Mouse (Mus musculus) hindbrain, embryonic 12.5 days (tissue): ENCODE measurements at regions not wholly inside any gene's neighbourhood (a gene's known extent, or its start where the extent isn't known, plus 50 kb on each side); places are given as distances from the start of the nearest gene placed in this dataset.

Experiments
- ATAC-seq: fragments of 200-750 bp; cut with Nextera tagmentation; 2 replicates; pipeline ENCODE4 v1.8.0; 2017; ENCODE audit warnings: moderate TSS enrichment; ENCODE audit not compliant: low FRiP score
- H3K27ac ChIP-seq: fragments of 300-500 bp; sonication (generic); 2 replicates; pipeline ENCODE4 v1.5.1; 2016; ENCODE audit warnings: mild to moderate bottlenecking
- H3K27me3 ChIP-seq: fragments of 300-500 bp; sonication (generic); 2 replicates; pipeline ENCODE4 v1.6.1; 2016; ENCODE audit warnings: mild to moderate bottlenecking
- H3K36me3 ChIP-seq: fragments of 300-500 bp; sonication (generic); 2 replicates; pipeline ENCODE4 v1.6.1; 2016; ENCODE audit warnings: mild to moderate bottlenecking
- H3K4me1 ChIP-seq: fragments of 300-500 bp; sonication (generic); 2 replicates; pipeline ENCODE4 v1.6.1; 2016
- H3K4me2 ChIP-seq: fragments of 300-500 bp; sonication (generic); replicated peaks from 2 replicates; pipeline ENCODE4 v1.6.1; 2016; ENCODE audit warnings: mild to moderate bottlenecking
- H3K4me3 ChIP-seq: fragments of 300-500 bp; sonication (generic); 2 replicates; pipeline ENCODE4 v1.5.1; 2016; ENCODE audit warnings: mild to moderate bottlenecking
- H3K9ac ChIP-seq: fragments of 300-500 bp; sonication (generic); 2 replicates; pipeline ENCODE4 v1.6.1; 2016; ENCODE audit warnings: mild to moderate bottlenecking, moderate library complexity
- H3K9me3 ChIP-seq: fragments of 300-500 bp; sonication (generic); replicated peaks from 2 replicates; pipeline ENCODE4 v1.6.1; 2016; ENCODE audit warnings: mild to moderate bottlenecking
- WGBS: fragments of 180-500 bp; shearing (Covaris S2); methylation state at CpG from one replicate; pipeline ENCODE4 v1.1.7; 2016; 5-methylcytosine and 5-hydroxymethylcytosine counted together

DNA sequence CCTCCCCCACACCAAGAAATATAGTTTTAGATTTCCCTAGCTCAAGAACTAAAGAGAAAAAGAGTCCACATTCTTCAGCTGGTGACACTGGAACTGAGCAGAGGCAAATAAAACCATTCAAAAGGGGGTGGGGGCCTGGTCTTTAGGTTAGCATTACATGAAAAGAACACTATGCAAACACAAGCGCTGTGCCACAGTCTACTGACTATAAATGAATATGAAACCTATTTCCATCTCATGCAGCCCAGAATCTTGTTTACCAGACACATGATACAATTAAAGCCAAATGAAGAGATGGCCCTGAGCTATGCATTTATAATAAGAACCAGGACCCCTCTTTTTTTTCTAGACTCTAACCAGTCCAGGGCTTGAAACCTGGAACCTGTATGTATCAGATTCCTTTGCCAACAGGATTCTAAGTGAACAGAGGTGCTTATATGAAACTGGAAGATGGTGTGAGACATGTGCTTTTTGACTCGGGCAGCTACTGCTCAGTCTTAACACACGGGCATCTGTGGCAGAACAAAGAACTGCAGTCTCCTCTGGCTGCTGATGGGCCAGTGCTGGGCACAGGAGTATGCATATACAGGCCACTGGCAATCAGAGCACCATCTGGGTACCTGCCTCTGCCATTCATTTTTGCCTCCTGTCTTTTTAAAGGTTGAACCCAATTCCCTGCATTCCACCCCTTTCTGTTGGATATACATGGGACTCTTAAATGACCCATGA, 308.5 kb downstream of the Sox4 start:
- H3K4me3 ChIP-seq, result no peak overlapping the region
- no peak overlapping the region; the same call in 1 of the 2 replicates for H3K27ac ChIP-seq
- H3K27me3 ChIP-seq, result no peaks in the 10 kb centered on the region
- WGBS, result 68% methylated on average over 3 of the region's 3 CpGs
- H3K9me3 ChIP-seq, result no peaks in the 10 kb centered on the region
- no peak overlapping the region for H3K9ac ChIP-seq
- H3K4me1 ChIP-seq, result peaks cover 3% of the 10 kb centered on the region; the same call in 1 of the 2 replicates
- no peak for ATAC-seq
- no peaks in the 10 kb centered on the region for H3K36me3 ChIP-seq
- no peak overlapping the region for H3K4me2 ChIP-seq

DNA sequence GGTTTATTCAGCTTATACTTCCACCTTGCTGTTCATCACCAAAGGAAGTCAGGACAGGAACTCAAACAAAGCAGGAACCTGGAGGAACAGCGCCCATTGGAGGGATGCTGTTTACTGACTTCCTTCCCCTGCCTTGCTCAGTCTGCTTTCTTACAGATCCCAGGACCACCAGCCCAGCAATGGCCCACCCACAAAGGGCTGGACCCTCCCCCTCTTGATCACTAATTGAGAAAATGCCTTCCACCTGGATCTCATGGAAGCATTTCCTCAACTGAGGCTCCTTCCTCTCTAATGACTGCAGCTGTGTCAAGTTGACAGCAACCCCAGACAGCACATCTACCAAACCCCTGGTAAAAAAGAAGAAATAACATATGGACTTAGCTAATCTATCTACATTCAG, 312.7 kb downstream of the Sox4 start:
- H3K36me3 ChIP-seq, result 0 out of 2 replicates have a peak, but pooled peaks cover 3% of the 10 kb centered on the region
- H3K9ac ChIP-seq, result no peak overlapping the region
- H3K27ac ChIP-seq, result no peak overlapping the region
- H3K9me3 ChIP-seq, result no peaks in the 10 kb centered on the region
- H3K4me2 ChIP-seq, result no peak overlapping the region
- WGBS, result 68% methylated on average over 1 of the region's 1 CpGs
- no peaks in the 10 kb centered on the region for H3K27me3 ChIP-seq
- no peak overlapping the region for H3K4me3 ChIP-seq
- ATAC-seq, result no peak
- H3K4me1 ChIP-seq, result peaks cover 4% of the 10 kb centered on the region

DNA sequence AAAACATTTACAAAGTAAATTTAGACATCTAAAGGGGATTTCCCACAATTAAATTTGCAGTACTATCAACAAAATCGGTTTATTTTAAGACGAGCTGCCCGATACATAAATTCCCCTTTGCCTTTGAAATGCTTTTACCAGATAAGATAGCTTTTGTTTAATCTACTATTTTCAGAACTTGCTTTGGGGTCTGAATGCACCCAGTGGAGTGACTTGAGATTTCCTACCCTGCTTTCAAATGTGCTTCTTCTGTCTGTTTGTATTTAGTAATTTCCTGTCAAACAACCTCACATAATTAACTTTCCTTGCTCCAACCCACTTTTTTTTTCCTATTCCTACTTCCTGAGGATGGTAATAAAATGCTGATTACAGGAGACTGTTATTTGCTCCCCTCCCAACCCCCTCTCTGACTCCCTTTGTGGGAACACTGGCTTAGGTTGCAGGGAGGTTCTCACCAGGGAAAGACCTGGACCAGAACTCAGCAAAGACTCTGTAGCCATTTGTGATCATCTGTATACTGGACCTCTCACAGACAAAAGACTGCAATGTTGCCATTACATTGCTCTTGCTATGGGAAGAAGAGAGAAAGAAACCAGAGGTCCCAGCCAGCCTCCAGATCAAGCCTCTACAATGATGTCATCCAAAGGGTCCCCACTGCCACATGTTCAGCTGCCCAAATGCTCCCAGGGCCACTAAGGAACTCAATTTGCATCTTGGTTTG, 318.1 kb downstream of the Sox4 start:
- Histone ChIP-seq H3K4me1 (peaks cover 16% of the 10 kb centered on the region), H3K36me3 (0 out of 2 replicates have a peak, but pooled peaks cover 3% of the 10 kb centered on the region), H3K4me3 (no peak overlapping the region), H3K27me3 (no peaks in the 10 kb centered on the region), H3K9ac (no peak overlapping the region), H3K9me3 (no peaks in the 10 kb centered on the region), H3K4me2 (no peak overlapping the region), H3K27ac (0 out of 2 replicates have a peak overlapping the region, but pooled peaks have one; percentile 32)
- 86% methylated on average over 3 of the region's 3 CpGs for WGBS
- ATAC-seq, result no peak

DNA sequence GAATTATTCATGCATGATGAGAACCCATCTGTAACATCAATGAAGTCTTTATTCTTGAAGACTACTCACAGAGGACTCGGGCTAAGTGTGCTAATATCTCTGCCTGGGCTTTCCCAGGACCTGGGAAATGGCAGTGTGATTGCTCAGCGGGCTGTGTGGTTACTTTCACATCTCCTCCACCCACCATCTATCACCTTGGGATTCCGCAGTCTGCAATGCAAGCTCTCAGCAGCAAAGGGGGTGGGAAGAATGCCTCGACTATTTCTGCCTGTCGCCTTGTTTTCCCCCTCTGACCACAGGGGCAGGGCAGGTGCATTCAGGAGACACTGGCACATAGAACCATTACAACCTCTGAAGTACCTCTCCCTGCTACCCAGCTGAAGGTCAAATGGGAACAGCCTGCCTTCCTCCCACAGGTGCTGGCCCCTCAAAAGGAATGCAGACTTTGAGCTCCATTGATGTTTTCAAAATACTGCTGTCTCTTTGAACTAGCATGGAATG, 319.9 kb downstream of the Sox4 start:
- no peaks in the 10 kb centered on the region for H3K9me3 ChIP-seq
- H3K27ac ChIP-seq, result peak overlapping the region; percentile 55
- no peak overlapping the region for H3K4me2 ChIP-seq
- H3K9ac ChIP-seq, result no peak overlapping the region
- WGBS, result 21% methylated on average over 5 of the region's 5 CpGs
- H3K36me3 ChIP-seq, result no peaks in the 10 kb centered on the region
- no peak for ATAC-seq
- peaks cover 30% of the 10 kb centered on the region for H3K4me1 ChIP-seq
- H3K4me3 ChIP-seq, result no peak overlapping the region
- H3K27me3 ChIP-seq, result no peaks in the 10 kb centered on the region

DNA sequence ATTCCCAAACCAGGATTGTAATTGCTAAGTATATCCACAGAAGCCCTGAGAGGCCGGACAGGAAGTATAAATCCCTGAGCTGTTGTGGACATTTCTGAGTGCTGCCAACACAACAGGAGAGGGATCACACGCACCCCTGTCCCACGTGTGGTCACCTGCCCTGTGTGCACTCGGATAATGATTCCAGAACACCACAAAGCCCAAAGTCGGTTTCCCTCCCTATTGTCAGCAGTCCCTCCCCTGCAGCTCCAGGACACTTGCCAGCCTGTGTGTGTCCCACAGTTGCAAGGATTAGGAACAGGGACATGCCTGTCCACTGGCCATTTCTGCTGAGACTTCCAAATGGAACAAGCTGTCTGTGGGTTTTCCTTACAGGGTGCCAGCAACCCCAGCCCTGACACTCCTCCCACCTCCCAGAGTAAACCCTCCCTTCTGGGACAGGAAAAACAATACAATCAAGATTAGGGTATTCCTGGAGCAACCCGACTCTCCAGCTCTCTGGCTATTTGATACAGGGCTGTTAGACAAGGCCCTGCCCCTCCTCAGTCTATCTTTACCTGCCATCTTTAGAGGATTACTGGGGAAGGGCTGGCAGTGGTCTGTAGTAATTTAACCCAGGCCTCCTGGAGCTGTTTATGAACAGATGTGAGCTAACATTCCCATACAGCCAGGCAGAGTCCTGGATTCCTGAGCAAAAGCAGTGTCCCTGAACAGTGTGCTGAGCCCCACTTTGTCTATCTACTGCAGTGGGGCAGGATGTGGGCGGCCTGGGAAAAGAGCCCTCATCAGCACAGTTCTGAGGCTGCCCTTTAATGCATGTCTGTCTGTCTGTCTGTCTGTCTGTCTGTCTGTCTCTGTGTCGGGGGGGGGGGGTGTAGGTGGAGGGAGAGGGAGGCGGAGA, 323.8 kb downstream of the Sox4 start:
- peak overlapping the region; percentile 69 for H3K27ac ChIP-seq
- H3K9ac ChIP-seq, result no peak overlapping the region
- H3K9me3 ChIP-seq, result no peaks in the 10 kb centered on the region
- peaks cover 24% of the 10 kb centered on the region for H3K4me1 ChIP-seq
- 35% methylated on average over 8 of the region's 9 CpGs for WGBS
- H3K27me3 ChIP-seq, result no peaks in the 10 kb centered on the region
- no peak overlapping the region for H3K4me3 ChIP-seq
- peaks cover 3% of the 10 kb centered on the region; the same call in 1 of the 2 replicates for H3K36me3 ChIP-seq
- no peak overlapping the region for H3K4me2 ChIP-seq
- ATAC-seq, result peak; percentile 36; the same call in 1 of the 2 replicates

DNA sequence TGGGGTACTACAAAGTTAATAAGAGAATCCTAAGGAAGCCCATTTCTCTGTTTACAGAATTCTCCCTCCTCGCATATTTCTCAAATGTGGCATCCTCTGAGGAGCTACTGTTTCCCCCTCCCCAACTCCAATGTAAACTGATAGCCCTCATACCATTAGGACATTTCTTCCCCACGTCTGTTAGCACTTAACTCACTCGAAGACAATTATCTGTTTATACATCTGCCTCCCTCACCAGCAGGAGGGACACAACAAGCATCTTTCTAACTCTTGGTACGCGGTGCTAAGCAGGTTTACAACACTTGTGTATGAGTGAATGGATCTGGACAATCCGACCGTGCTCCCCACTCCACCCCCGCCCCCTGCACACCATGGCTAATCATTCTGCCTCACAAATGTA, 324.8 kb downstream of the Sox4 start:
- Histone ChIP-seq H3K27me3 (no peaks in the 10 kb centered on the region), H3K9ac (no peak overlapping the region), H3K4me1 (peaks cover 24% of the 10 kb centered on the region), H3K4me3 (no peak overlapping the region), H3K27ac (0 out of 2 replicates have a peak overlapping the region, but pooled peaks have one; percentile 69), H3K36me3 (peaks cover 3% of the 10 kb centered on the region; the same call in 1 of the 2 replicates), H3K4me2 (no peak overlapping the region), H3K9me3 (no peaks in the 10 kb centered on the region)
- ATAC-seq, result no peak
- 59% methylated on average over 8 of the region's 8 CpGs for WGBS

DNA sequence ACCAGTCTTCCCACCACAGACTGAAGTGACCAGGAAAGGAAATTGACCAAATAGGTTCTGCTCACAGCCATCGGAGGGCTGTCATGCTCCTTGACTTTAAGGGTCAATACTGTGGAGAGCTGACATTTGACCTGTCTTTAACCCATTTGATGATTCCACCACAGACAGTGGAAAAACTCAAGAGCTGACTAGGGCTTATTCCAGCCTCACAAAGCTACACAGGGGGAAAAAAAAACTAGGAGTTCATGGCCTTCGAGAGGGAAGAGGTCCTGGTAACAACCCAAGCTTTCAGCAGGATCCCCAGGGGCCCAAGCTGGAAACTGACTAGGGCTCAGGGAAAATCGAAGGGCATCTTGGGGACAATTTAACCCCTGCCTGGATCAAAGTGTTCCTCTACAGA, 334.6 kb downstream of the Sox4 start:
- Histone ChIP-seq H3K36me3 (no peaks in the 10 kb centered on the region), H3K4me3 (no peak overlapping the region), H3K27me3 (no peaks in the 10 kb centered on the region), H3K9me3 (no peaks in the 10 kb centered on the region), H3K4me2 (no peak overlapping the region), H3K27ac (no peak overlapping the region), H3K9ac (no peak overlapping the region), H3K4me1 (peaks cover 9% of the 10 kb centered on the region)
- 9% methylated on average over 3 of the region's 3 CpGs for WGBS
- ATAC-seq, result no peak

DNA sequence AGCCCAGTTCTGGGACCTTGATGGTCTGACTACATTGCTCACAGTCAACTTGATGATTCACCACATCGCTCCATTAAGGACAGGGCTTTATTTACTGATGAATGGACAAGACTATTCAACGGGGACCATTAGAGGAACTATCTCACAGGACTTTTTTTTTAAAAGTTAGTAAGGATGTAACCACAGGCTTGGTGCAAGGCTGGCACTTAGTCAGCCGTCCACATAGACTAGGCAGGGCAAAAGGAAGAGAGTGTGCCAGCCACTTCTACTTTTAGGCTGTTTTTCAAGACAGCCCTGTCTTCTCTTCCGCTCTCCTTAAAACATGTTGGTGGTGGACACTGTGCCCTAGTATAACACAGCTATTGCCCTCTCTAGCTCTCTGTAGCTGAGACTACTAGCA, 336.0 kb downstream of the Sox4 start:
- Histone ChIP-seq H3K36me3 (no peaks in the 10 kb centered on the region), H3K4me1 (peaks cover 9% of the 10 kb centered on the region), H3K27ac (no peak overlapping the region), H3K4me3 (no peak overlapping the region), H3K4me2 (no peak overlapping the region), H3K27me3 (no peaks in the 10 kb centered on the region), H3K9ac (no peak overlapping the region), H3K9me3 (no peaks in the 10 kb centered on the region)
- WGBS, result 92% methylated on average over 4 of the region's 4 CpGs
- no peak for ATAC-seq

DNA sequence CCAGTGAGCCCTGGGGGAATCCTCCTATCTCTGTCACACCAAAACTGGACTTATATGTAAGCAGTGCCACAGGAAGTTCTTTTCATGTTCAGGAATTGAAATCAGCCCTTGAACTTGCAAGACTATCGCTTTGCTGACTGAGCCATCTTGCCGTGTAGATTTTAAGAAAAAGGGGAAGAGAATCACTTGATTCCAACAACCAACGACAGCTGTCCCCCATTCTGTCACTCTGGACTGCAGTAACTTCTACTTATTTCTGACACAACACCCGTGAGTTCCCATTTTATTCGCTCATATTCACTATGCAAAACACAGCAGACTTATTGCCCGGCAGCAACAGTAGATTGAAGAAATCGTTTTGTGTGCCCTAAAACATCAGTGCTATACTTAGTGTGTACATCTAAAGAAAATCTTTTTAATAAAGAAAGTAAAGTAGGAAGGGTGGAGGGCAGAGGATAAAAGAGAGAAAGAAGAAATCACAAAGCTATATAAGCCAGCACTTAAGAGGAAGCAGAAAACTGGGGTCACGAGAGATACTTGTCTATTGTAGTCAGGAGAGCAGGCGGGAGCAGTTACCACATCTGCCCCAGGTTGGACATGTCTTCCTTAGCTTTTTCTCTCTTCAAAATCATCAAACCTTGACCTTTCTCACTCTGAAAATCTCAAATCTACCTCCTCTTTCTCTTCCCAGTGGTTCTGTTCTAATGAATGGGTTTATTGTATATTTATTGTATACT, 336.7 kb downstream of the Sox4 start:
- H3K9me3 ChIP-seq, result no peaks in the 10 kb centered on the region
- H3K4me1 ChIP-seq, result peaks cover 9% of the 10 kb centered on the region
- no peaks in the 10 kb centered on the region for H3K27me3 ChIP-seq
- H3K9ac ChIP-seq, result no peak overlapping the region
- no peak overlapping the region for H3K4me2 ChIP-seq
- H3K4me3 ChIP-seq, result no peak overlapping the region
- 83% methylated on average over 9 of the region's 9 CpGs for WGBS
- H3K36me3 ChIP-seq, result no peaks in the 10 kb centered on the region
- H3K27ac ChIP-seq, result no peak overlapping the region
- no peak for ATAC-seq

DNA sequence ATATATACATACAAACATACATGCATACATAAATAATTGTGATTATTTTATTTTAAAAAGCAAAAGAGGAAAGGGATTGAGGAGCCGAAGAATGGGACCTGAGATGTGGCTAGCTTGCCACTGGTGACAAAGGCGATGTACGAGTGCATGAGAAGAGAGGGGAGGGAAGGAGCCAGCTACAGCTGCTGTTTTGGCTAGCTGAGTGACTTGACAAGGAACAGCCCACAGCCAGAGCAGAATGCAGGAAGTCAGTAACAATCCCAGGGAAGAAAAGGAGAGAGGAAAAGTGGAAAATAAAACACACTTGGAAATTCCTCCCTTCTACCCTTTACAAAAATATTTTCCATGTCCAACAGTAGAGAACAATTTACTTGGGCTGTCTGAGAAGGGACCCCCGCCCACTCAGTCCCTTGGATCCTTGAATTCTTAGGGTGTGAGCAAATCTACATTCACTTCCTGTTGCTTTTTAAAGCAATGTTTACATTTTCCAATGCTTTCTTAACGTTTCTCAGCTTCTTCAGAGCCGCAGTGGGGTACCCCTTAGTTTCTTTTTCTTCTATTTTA, 345.9 kb downstream of the Sox4 start:
- H3K27ac ChIP-seq, result no peak overlapping the region
- no peak overlapping the region for H3K9ac ChIP-seq
- H3K4me2 ChIP-seq, result no peak overlapping the region

DNA sequence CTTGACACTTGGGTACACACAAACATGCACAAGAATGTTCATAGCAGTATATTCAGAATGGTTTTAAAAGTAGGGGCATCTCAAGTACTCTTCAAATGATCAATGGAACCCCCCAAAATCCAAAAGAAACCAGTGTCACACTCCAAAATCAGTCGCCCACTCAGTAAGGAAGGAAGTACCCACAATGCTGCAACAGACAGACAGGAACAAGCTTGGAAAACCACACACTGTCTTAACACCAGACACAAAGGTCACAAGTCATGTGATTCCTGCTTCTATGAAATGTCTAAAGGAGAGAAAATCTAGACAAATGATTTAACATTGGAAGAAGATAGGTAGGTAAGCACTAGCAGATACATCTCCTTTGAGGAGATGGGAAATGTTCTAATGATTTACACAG, 346.9 kb downstream of the Sox4 start:
- WGBS, result 94% methylated on average over 1 of the region's 1 CpGs
- Histone ChIP-seq H3K9ac (no peak overlapping the region), H3K27ac (no peak overlapping the region), H3K9me3 (no peaks in the 10 kb centered on the region), H3K36me3 (no peaks in the 10 kb centered on the region), H3K4me1 (no peaks in the 10 kb centered on the region), H3K4me3 (no peak overlapping the region), H3K27me3 (no peaks in the 10 kb centered on the region), H3K4me2 (no peak overlapping the region)
- no peak for ATAC-seq

More for the DNA sequence above, 345.9 kb downstream of the Sox4 start:
- no peak for ATAC-seq
- Histone ChIP-seq H3K9me3 (no peaks in the 10 kb centered on the region), H3K4me1 (no peaks in the 10 kb centered on the region), H3K4me3 (no peak overlapping the region), H3K36me3 (no peaks in the 10 kb centered on the region), H3K27me3 (no peaks in the 10 kb centered on the region)
- 61% methylated on average over 6 of the region's 6 CpGs for WGBS
